Mouse (Mus musculus) liver, adult 2 months (tissue): ENCODE measurements around the gene Bcas3. TPM values are rescaled to one million over a fixed set of nuclear protein-coding genes. Genes with fewer than 3 reads are reported as not detected.

ENCODE experiments used
- DNase-seq: peaks from one replicate; pipeline ENCODE4 v3.0.0-alpha.2; 2011; ENCODE audit warnings: low read depth, low spot score; ENCODE audit errors: extremely low read depth
- H3K27ac ChIP-seq: fragments of 200-500 bp; replicated peaks from 2 replicates; pipeline ENCODE4 v1.5.1; 2012; ENCODE audit warnings: low read depth, mild to moderate bottlenecking, control low read depth, inconsistent platforms, low read length; ENCODE audit not compliant: insufficient read depth
- H3K27me3 ChIP-seq: fragments of 200-500 bp; 2 replicates; pipeline ENCODE4 v1.6.1; 2012; ENCODE audit warnings: mild to moderate bottlenecking, moderate library complexity, low read length, inconsistent platforms; ENCODE audit not compliant: control insufficient read depth, insufficient read depth
- H3K36me3 ChIP-seq: fragments of 200-500 bp; 2 replicates; pipeline ENCODE4 v1.6.1; 2012; ENCODE audit warnings: low read length, inconsistent platforms; ENCODE audit not compliant: control insufficient read depth, insufficient read depth
- H3K4me1 ChIP-seq: fragments of 200-500 bp; 2 replicates; pipeline ENCODE4 v1.6.1; 2011; ENCODE audit warnings: low read length; ENCODE audit not compliant: control insufficient read depth, insufficient read depth
- H3K4me3 ChIP-seq: fragments of 200-500 bp; 2 replicates; pipeline ENCODE4 v1.5.1; 2011; ENCODE audit warnings: low read depth, mild to moderate bottlenecking, control low read depth, low read length, moderate library complexity; ENCODE audit not compliant: insufficient read depth
- H3K79me2 ChIP-seq: fragments of 200-500 bp; 2 replicates; pipeline ENCODE4 v1.6.1; 2012; ENCODE audit warnings: inconsistent platforms, mild to moderate bottlenecking, low read length, moderate library complexity; ENCODE audit not compliant: control insufficient read depth, insufficient read depth
- H3K9ac ChIP-seq: fragments of 200-500 bp; 2 replicates; pipeline ENCODE4 v1.6.1; 2012; ENCODE audit warnings: low read depth, mild to moderate bottlenecking, control low read depth, inconsistent platforms, low read length
- CTCF ChIP-seq: fragments of 200-500 bp; IDR thresholded peaks from 2 replicates; pipeline ENCODE4 v1.5.1; 2011; ENCODE audit warnings: low read depth, low read length, control low read depth
- POLR2A ChIP-seq: fragments of 200-500 bp; IDR thresholded peaks from 2 replicates; pipeline ENCODE4 v1.6.1; 2011; ENCODE audit warnings: low read length, control low read depth; ENCODE audit not compliant: insufficient read depth; ENCODE audit errors: extremely low read depth
- WGBS: fragments of 180-500 bp; shearing (Covaris S2); methylation state at CpG from one replicate; pipeline ENCODE4 v1.1.7; 2018; 5-methylcytosine and 5-hydroxymethylcytosine counted together
- polyA plus RNA-seq: library from polyadenylated mRNA; depleted of rRNA; stranded (reverse); fragments of >200 nt; gene quantifications from 2 replicates; pipeline ENCODE4 v1.2.3, GENCODE M21; 2012
- total RNA-seq: library from RNA; depleted of rRNA; stranded (reverse); fragments of >200 nt; gene quantifications from 2 replicates; pipeline ENCODE4 v1.2.3, GENCODE M21; 2014

The Bcas3 gene
- total and polyA plus RNA-seq, 2 experiments: 16.5 to 21.4 TPM

DNA sequence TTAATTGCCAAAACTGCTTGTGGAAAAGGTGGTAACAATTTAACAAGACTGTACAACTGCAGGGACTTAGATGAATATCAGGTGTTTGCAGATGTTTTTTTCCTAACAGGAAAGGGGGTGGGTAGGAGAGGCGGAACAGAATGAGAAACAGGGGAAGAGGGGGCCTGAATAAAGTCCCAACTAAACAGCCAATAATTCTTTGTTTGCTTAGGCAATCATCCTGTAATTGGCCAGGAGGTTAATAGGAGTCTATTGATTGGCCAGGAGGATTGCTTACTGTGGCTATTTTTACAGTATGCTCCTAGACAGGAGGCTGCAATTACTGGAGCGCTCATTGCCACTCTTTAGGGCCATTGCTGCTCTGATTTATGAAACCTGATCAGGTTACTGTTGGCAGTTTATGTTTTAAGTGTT, 279.6 kb downstream of the Bcas3 start:
- H3K36me3 ChIP-seq: no peaks in the 10 kb centered on the region
- no peaks in the 10 kb centered on the region for H3K79me2 ChIP-seq
- H3K27me3 ChIP-seq: no peaks in the 10 kb centered on the region
- no peak overlapping the region for H3K27ac ChIP-seq
- DNase-seq: peak; percentile 76
- WGBS: 39% methylated on average over 2 of the region's 2 CpGs
- no peaks in the 10 kb centered on the region for H3K4me1 ChIP-seq
- H3K4me3 ChIP-seq: no peak overlapping the region
- H3K9ac ChIP-seq: no peak overlapping the region
- TF ChIP-seq CTCF: no peak
- TF ChIP-seq POLR2A: no peak

DNA sequence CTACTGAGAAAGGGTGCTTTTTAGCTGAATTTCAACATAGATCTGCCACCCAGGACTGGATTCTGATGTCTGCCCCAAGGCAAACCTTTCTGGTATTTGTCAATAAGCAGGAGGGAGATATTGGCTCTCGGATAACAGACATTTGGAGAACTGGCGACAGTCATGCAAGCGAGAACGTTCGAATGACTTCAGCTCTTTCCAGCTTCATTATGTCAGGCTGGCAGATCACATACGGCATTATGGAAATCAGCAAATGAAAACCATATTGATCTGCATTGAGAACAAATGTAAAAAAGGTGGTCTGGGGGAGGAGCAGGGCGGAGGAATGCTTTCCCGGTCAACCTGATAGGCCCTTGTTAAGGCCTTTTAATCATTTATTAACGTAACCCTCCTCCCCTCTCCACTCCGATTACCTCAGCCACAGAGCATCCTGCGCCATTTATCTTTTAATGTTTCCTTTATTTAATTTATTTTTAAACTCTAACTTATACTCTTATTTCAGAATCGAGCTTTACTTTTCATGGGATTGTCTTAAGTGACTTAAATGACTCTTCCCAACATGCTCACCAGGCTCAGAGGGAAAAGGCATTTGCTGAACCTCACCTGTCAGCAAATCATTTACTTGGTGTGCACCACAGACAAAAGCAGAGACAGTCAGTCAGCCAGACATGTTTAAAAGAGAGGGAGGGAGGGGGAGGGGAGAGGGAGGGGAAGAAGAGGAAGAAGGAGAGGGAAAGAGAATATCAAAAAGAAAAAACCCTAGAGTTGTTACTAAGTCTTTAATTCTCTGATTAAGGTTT, 285.9 kb downstream of the Bcas3 start:
- peak; percentile 80 for DNase-seq
- Histone ChIP-seq H3K4me1 (peaks cover 2% of the 10 kb centered on the region; the same call in 1 of the 2 replicates), H3K36me3 (no peaks in the 10 kb centered on the region), H3K79me2 (no peaks in the 10 kb centered on the region), H3K27me3 (no peaks in the 10 kb centered on the region), H3K9ac (no peak overlapping the region), H3K27ac (no peak overlapping the region), H3K4me3 (peak overlapping the region; percentile 34)
- no peak for TF ChIP-seq CTCF
- no peak for TF ChIP-seq POLR2A
- whole genome bisulfite sequencing: 26% methylated on average over 12 of the region's 12 CpGs

DNA sequence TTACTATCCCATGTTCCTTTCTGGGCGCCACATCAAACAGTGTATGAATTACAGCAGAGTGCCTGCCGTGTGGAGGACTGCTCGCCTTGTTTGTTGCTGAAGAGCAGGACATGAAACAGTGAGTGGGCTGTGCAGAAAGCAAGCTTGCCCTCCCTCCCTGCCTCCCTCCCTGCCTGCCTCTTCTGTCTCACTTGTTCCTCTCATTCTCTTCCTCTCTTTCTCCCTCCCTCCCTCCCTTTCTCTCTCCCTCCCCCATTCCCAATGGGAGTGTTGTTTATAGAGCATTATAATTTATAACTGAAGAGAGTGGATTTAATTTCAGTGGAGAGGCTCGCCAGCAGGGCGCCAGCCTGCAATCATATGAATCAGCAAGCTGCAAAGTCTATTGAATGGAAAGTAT, 287.7 kb downstream of the Bcas3 start:
- H3K4me1 ChIP-seq: peaks cover 2% of the 10 kb centered on the region; the same call in 1 of the 2 replicates
- WGBS: 69% methylated on average over 5 of the region's 5 CpGs
- H3K9ac ChIP-seq: no peak overlapping the region
- TF ChIP-seq CTCF (no peak), POLR2A (no peak)
- H3K27ac ChIP-seq: no peak overlapping the region
- H3K36me3 ChIP-seq: no peaks in the 10 kb centered on the region
- H3K4me3 ChIP-seq: no peak overlapping the region
- H3K27me3 ChIP-seq: no peaks in the 10 kb centered on the region
- H3K79me2 ChIP-seq: no peaks in the 10 kb centered on the region
- no peak for DNase-seq

DNA sequence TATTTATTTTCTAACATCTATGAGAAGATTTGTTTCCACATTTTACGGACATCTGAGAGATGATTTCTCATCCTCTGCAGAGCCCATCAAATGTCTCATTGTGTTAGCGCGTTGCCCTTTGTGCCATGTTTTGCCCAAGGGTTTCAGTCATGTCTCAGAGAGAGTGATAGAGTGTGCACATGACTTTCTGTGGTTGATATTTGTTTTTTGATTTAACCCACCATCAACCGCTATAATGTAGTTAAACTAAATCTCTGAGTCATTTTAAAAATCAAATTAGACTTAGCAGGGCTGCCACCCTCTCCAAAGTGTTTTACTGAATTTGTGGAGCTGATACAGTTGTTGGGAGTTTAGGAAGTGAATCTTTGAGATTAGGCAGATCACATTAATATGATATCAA, 288.5 kb downstream of the Bcas3 start:
- no peak for DNase-seq
- Histone ChIP-seq H3K4me3 (no peak overlapping the region), H3K79me2 (no peaks in the 10 kb centered on the region), H3K27me3 (no peaks in the 10 kb centered on the region), H3K4me1 (peaks cover 2% of the 10 kb centered on the region; the same call in 1 of the 2 replicates), H3K9ac (no peak overlapping the region), H3K36me3 (no peaks in the 10 kb centered on the region), H3K27ac (no peak overlapping the region)
- TF ChIP-seq POLR2A: no peak
- TF ChIP-seq CTCF: no peak
- 95% methylated on average over 4 of the region's 4 CpGs for WGBS

DNA sequence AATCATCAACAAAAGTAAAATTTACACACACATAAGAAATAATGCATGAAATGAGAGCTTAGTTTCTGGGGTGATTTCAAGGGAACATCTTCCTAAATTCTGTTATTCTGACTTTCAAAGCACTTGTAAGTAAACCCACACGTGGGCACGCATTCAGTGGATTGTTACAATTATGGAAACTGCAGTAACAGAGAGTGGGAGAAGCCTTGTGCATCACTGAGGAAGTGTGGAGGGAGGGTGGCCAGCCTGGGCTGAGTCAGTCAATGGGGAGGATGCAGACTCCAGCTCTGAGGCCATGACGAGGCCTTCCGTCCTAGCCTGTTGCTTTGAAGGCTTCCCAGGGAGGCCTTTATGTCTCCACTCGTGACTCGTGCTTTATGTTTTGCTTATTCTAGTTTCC, 289.6 kb downstream of the Bcas3 start:
- H3K4me3 ChIP-seq: no peak overlapping the region
- H3K27ac ChIP-seq: no peak overlapping the region
- 86% methylated on average over 6 of the region's 6 CpGs for WGBS
- peaks cover 2% of the 10 kb centered on the region; the same call in 1 of the 2 replicates for H3K4me1 ChIP-seq
- no peak for TF ChIP-seq POLR2A
- no peak for TF ChIP-seq CTCF
- no peaks in the 10 kb centered on the region for H3K27me3 ChIP-seq
- H3K36me3 ChIP-seq: no peaks in the 10 kb centered on the region
- no peak overlapping the region for H3K9ac ChIP-seq
- no peaks in the 10 kb centered on the region for H3K79me2 ChIP-seq
- no peak for DNase-seq

DNA sequence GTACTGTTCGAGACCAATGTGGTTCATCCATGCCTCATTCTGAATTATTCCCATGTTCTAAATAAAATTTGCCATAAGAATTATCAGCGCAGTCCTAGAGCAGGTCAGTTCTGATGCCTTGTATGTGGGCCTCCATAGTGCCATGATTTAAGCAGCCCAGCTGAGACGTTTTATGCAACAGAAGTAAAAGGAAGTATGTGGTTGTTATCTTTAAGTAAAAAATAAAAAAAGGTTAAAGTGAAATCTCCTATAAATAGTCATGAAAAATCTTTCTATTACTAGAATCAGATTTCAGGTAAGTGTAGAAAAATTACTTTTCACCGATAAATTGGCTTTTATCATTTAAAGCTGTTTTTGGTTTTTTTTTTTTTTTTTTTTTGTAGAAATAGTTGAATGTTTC, 290.1 kb downstream of the Bcas3 start:
- H3K27me3 ChIP-seq: no peaks in the 10 kb centered on the region
- peaks cover 2% of the 10 kb centered on the region; the same call in 1 of the 2 replicates for H3K4me1 ChIP-seq
- H3K27ac ChIP-seq: no peak overlapping the region
- no peak overlapping the region for H3K9ac ChIP-seq
- DNase-seq: no peak
- H3K36me3 ChIP-seq: no peaks in the 10 kb centered on the region
- TF ChIP-seq CTCF (no peak), POLR2A (no peak)
- 90% methylated on average over 4 of the region's 4 CpGs for WGBS
- no peak overlapping the region for H3K4me3 ChIP-seq
- no peaks in the 10 kb centered on the region for H3K79me2 ChIP-seq
